Mouse (Mus musculus) kidney, adult 2 months (tissue): ENCODE results near the gene Akr1b8. TPM values are rescaled to one million over a fixed set of nuclear protein-coding genes. Genes with fewer than 3 reads are reported as not detected.
A peak's percentile ranks its signal among the peaks of the same experiment; 100 is the strongest.
"Not testable (repeated sequence)": the region's sequence is repeated elsewhere in the genome, so short reads cannot be mapped to it uniquely, and the experiment has no call there.

Experiments
- DNase-seq: peaks from one replicate; pipeline ENCODE4 v3.0.0; 2021
- H3K27ac ChIP-seq: fragments of 200-500 bp; 2 replicates; pipeline ENCODE4 v1.5.1; 2012; ENCODE audit warnings: low read depth, low read length, control low read depth, inconsistent platforms; ENCODE audit not compliant: insufficient read depth
- H3K27me3 ChIP-seq: fragments of 200-500 bp; replicated peaks from 2 replicates; pipeline ENCODE4 v1.6.1; 2012; ENCODE audit warnings: mild to moderate bottlenecking, moderate library complexity, low read length, inconsistent platforms; ENCODE audit not compliant: control insufficient read depth, insufficient read depth
- H3K36me3 ChIP-seq: fragments of 200-500 bp; 2 replicates; pipeline ENCODE4 v1.6.1; 2012; ENCODE audit warnings: mild to moderate bottlenecking, moderate library complexity, low read length, inconsistent platforms; ENCODE audit not compliant: control insufficient read depth, insufficient read depth
- H3K4me1 ChIP-seq: fragments of 200-500 bp; 2 replicates; pipeline ENCODE4 v1.6.1; 2011; ENCODE audit warnings: low read length; ENCODE audit not compliant: control insufficient read depth, insufficient read depth
- H3K4me3 ChIP-seq: fragments of 200-500 bp; 2 replicates; pipeline ENCODE4 v1.5.1; 2011; ENCODE audit warnings: mild to moderate bottlenecking, low read depth, low read length, control low read depth; ENCODE audit not compliant: insufficient read depth
- CTCF ChIP-seq: fragments of 200-500 bp; conservative IDR thresholded peaks from 2 replicates; pipeline ENCODE4 v1.5.1; 2011; ENCODE audit warnings: low read depth, mild to moderate bottlenecking, control low read depth, low read length, moderate library complexity, mixed read lengths; ENCODE audit not compliant: insufficient read depth, insufficient read length
- POLR2A ChIP-seq: fragments of 200-500 bp; IDR thresholded peaks from one replicate; pipeline ENCODE4 v1.6.1; 2011; ENCODE audit warnings: low read depth, low read length, control low read depth
- WGBS: fragments of 180-500 bp; shearing (Covaris S2); methylation state at CpG from one replicate; pipeline ENCODE4 v1.1.7; 2018; 5-methylcytosine and 5-hydroxymethylcytosine counted together
- polyA plus RNA-seq: library from polyadenylated mRNA; depleted of rRNA; stranded (reverse); fragments of >200 nt; gene quantifications from 2 replicates; pipeline ENCODE4 v1.2.3, GENCODE M21; 2012

The Akr1b8 gene
- polyA plus RNA-seq, 1 experiment, result 2.6 TPM

GRCm38 (mm10) chr6:34350037-34350699 lies 3.8 kb upstream of the Akr1b8 start:
- WGBS, result 75% methylated on average over 12 of the region's 12 CpGs
- DNase-seq, result no peak
- no peak overlapping the region for H3K27ac ChIP-seq

GRCm38 (mm10) chr6:34351481-34351880 lies 2.4 kb upstream of the Akr1b8 start:
- H3K36me3 ChIP-seq, H3K4me1 ChIP-seq, H3K4me3 ChIP-seq, H3K27me3 ChIP-seq, H3K27ac ChIP-seq, DNase-seq: not testable (repeated sequence)
- 49% methylated on average over 10 of the region's 10 CpGs for whole genome bisulfite sequencing

More at GRCm38 (mm10) chr6:34350037-34350699, 3.8 kb upstream of the Akr1b8 start:
- H3K36me3 ChIP-seq, result no peaks in the 10 kb centered on the region
- no peaks in the 10 kb centered on the region for H3K27me3 ChIP-seq
- no peak overlapping the region for H3K4me3 ChIP-seq
- H3K4me1 ChIP-seq, result no peaks in the 10 kb centered on the region
- TF ChIP-seq POLR2A (no peak), CTCF (no peak)

- H3K36me3 ChIP-seq, result no peaks in the 10 kb centered on the region
- no peaks in the 10 kb centered on the region for H3K27me3 ChIP-seq
- no peak overlapping the region for H3K4me3 ChIP-seq
- DNase-seq, result no peak
- no peak for TF ChIP-seq POLR2A
- no peak for TF ChIP-seq CTCF
- peaks cover 3% of the 10 kb centered on the region; the same call in 1 of the 2 replicates for H3K4me1 ChIP-seq
- no peak overlapping the region for H3K27ac ChIP-seq
- 93% methylated on average over 3 of the region's 3 CpGs for WGBS
Measured at GRCm38 (mm10) chr6:34352401-34352800, 1.5 kb upstream of the Akr1b8 start.

- no peak for DNase-seq
Measured at GRCm38 (mm10) chr6:34354354-34355348, 732 bp downstream of the Akr1b8 start.

GRCm38 (mm10) chr6:34355349-34355747 lies 1.4 kb downstream of the Akr1b8 start:
- WGBS, result 87% methylated on average over 6 of the region's 6 CpGs
- Histone ChIP-seq H3K4me3 (no peak overlapping the region), H3K36me3 (no peaks in the 10 kb centered on the region), H3K27ac (no peak overlapping the region), H3K27me3 (no peaks in the 10 kb centered on the region), H3K4me1 (peaks cover 3% of the 10 kb centered on the region; the same call in 1 of the 2 replicates)
- no peak for DNase-seq
- TF ChIP-seq CTCF, result 0 out of 2 replicates have a peak, but pooled peaks have one; percentile 3
- TF ChIP-seq POLR2A, result no peak

More at GRCm38 (mm10) chr6:34354354-34355348, 732 bp downstream of the Akr1b8 start:
- Histone ChIP-seq H3K36me3 (no peaks in the 10 kb centered on the region), H3K27ac (no peak overlapping the region), H3K4me3 (0 out of 2 replicates have a peak overlapping the region, but pooled peaks have one; percentile 36), H3K27me3 (no peaks in the 10 kb centered on the region), H3K4me1 (peaks cover 3% of the 10 kb centered on the region; the same call in 1 of the 2 replicates)
- 81% methylated on average over 8 of the region's 8 CpGs for WGBS
- TF ChIP-seq POLR2A, result no peak
- TF ChIP-seq CTCF, result no peak

- Histone ChIP-seq H3K27me3 (no peaks in the 10 kb centered on the region), H3K4me3 (no peak overlapping the region), H3K4me1 (peaks cover 3% of the 10 kb centered on the region; the same call in 1 of the 2 replicates), H3K36me3 (no peaks in the 10 kb centered on the region), H3K27ac (no peak overlapping the region)
- 89% methylated on average over 9 of the region's 9 CpGs for whole genome bisulfite sequencing
- TF ChIP-seq CTCF (no peak), POLR2A (no peak)
- no peak for DNase-seq
Measured at GRCm38 (mm10) chr6:34355841-34356240, 1.9 kb downstream of the Akr1b8 start.

GRCm38 (mm10) chr6:34364217-34365136 lies 10.6 kb downstream of the Akr1b8 start:
- H3K27ac ChIP-seq, result no peak overlapping the region
- H3K27me3 ChIP-seq, result no peaks in the 10 kb centered on the region
- DNase-seq, result no peak
- no peak overlapping the region for H3K4me3 ChIP-seq
- TF ChIP-seq POLR2A, result no peak
- TF ChIP-seq CTCF, result no peak
- 85% methylated on average over 12 of the region's 12 CpGs for WGBS
- no peaks in the 10 kb centered on the region for H3K36me3 ChIP-seq
- H3K4me1 ChIP-seq, result no peaks in the 10 kb centered on the region
